Mouse (Mus musculus): ENCODE results near the gene Adipor1. TPM values are rescaled to one million over a fixed set of nuclear protein-coding genes. Genes with fewer than 3 reads are reported as not detected.

Adipor1 gene
- 111 and 249 TPM in 2 replicates for polyA plus RNA-seq (2012; ENCODE audit: low replicate concordance)

DNA sequence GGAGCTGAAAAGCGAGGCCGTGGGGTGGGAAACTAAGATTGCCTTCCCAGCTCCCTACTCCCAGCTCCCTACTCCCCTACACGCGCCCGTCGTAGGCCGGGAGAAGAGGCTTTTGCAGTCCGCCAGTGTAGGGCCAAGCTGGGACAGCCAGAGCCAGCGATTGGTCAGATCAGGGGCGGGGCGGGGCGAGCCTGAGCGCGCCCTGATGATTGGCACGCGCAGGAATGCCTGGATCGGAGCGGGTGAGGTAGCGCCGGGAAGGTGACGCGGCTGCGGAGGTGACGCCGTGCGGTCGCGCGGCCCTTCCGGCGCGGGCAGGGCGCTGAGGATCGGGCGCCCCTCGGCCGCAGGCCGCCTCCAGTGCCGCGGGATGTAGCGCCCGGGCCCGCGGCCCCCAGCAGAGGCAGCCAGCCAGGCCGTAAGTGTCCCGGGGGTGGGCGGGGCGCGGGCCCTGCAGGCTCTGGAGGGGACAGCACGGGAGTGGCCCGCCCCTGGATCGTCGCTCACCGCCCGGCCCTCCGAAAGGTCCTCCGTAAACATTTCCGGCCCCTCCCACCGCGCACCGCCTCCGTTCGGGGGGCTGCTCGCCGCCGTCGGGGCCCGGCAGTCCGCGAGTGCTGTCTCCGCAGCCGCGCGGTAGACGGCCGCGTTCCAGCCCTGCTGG is at the start of gene Adipor1:
TSS of gene Adipor1 (plus strand) at position 211 of the 664 bp plus-strand sequence.

DNA sequence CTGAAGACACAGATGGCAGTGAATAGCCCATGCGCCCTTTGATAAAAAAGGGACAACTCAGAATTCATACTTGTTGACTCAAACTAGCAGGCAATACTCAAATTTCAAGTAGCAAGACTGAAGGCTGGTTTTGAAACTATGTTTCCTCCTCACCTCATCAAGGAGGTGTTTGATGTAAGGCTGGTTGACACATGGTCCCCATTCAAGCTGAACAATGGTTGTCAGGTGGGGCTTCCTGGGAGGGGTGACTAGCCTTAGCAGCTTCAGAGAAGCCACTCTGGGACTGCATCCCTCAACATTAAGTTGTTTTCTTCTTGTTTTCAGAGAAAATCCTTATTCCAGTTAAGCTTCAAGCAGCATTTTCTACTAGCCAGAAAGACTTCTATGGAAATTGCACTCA is 29.5 kb upstream of the Adipor1 start, which contains the start of gene 4933406M09Rik:
TSS of gene 4933406M09Rik (plus strand) at position 275 of the 400 bp plus-strand sequence.

DNA sequence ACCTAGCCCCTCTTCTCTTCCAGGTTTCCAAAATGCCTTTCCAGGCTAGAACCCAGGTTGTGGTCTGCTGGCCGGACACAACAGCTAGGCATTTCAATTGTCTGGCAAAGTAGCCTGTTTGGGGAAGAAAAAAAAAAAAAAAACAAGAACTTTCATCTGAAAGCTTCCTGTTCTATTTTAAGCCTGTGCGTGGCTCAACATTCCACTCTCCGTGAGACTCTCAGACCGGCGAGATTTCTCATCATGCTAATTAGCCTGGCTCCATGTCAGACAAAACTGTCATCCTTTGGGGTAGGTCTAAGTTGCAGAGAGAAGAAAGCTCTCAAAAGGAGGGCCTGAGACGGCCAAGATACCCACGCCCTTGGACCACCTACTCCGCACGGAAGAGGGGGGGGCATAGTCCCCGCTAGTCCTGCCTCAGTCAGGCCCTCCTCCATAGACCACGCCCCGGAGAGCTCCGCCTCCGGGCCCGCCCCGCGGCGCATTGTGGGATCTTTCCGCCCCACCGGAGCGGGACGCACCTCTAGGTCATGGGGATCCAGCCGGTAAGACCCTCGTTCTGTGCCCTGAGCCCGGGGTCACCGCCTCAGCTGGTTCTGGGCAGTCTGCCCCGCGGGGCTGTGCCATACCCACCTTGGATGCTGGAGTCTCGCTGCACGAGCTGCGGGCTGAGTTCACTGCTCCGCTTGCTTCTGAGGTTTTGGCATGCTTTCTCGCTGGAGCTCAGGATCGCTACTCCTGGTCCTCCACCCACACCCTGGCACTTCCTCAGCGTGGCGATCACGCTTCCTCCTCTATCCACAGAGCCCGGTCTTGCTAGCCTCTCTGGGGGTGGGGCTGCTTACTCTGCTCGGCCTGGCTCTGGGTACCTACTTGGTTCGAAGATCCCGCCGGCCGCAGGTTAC is 9.4 kb upstream of the Adipor1 start, which contains the start of gene Cyb5r1:
TSS of gene Cyb5r1 (plus strand) at position 51 of the 905 bp plus-strand sequence.

DNA sequence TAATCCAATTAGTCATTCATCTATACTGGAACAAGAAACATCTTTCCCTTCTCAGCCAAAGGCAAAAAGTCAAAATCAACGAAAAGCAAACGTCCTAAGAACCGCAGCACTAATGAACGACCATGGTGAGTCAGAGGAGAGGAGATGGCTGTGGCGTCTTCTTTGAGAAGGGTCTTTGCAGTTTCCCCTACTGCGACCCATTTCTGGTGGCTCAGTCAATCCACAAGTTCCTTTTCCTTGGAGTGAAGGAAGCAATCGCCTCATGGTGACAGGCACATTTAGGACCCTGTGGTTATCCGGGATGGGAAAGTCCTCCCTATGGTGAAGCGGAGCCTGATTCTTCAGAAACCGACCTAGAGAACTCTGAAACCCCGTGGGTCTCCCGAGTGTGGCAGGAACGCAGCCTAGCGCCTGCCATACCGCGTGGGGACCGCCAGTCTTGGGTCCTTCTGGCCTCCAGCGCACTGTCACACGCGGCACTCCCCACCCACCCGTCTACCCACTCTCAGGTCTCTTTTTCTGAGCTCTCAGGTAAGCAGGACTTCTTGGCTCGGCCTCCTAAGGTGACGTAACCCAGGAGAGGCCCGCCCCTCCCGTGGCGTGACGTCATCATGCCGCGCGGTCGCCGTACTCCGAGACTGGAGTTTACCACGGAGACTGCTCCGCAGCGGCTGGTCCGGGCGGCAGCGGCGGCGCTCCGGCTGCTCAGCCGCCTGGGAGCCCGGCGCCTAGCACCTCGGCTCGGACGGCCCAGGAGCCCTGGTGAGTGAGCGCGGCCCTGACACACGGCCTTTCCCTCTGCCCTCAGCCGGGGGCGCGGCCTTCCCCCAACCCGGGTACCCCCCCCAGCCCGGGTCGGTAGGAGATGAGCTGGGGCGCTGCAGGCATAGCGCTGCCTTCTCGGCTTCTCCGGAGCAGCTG is 40.0 kb downstream of the Adipor1 start, which contains the start of gene Klhl12:
TSS of gene Klhl12 (plus strand) at position 628 of the 921 bp plus-strand sequence.

Other genes with a start within 250 kb of the Adipor1 start
- gene Chil1, start 233.2 kb upstream of the Adipor1 start, polyA plus RNA-seq (2012; ENCODE audit: low replicate concordance), result 1.4 and 4.1 TPM in 2 replicates
- 0.08 TPM in 1 of 2 replicates, not detected in the other for gene Mybph, start 221.9 kb upstream of the Adipor1 start, polyA plus RNA-seq (2012; ENCODE audit: low replicate concordance)
- not detected in 2 replicates for gene Adora1, start 179.9 kb upstream of the Adipor1 start, polyA plus RNA-seq (2012; ENCODE audit: low replicate concordance)
- not detected in 2 replicates for gene Myog, start 125.4 kb upstream of the Adipor1 start, polyA plus RNA-seq (2012; ENCODE audit: low replicate concordance)
- 40.3 and 96.5 TPM in 2 replicates for gene Ppfia4, start 82.5 kb upstream of the Adipor1 start, polyA plus RNA-seq (2012; ENCODE audit: low replicate concordance)
- gene Tmem183a, start 53.4 kb upstream of the Adipor1 start, polyA plus RNA-seq (2012; ENCODE audit: low replicate concordance), result 18.8 and 32.9 TPM in 2 replicates
- not detected in 2 replicates for gene 4933406M09Rik, start 29.4 kb upstream of the Adipor1 start, polyA plus RNA-seq (2012; ENCODE audit: low replicate concordance)
- gene Cyb5r1, start 9.8 kb upstream of the Adipor1 start, polyA plus RNA-seq (2012; ENCODE audit: low replicate concordance), result 29.4 and 30.2 TPM in 2 replicates
- 3.5 and 3.8 TPM in 2 replicates for gene Klhl12, start 40.2 kb downstream of the Adipor1 start, polyA plus RNA-seq (2012; ENCODE audit: low replicate concordance)
- 6.0 and 15.6 TPM in 2 replicates for gene Rabif, start 79.3 kb downstream of the Adipor1 start, polyA plus RNA-seq (2012; ENCODE audit: low replicate concordance)
- gene Mgat4e, start 134.3 kb downstream of the Adipor1 start, polyA plus RNA-seq (2012; ENCODE audit: low replicate concordance), result not detected in 2 replicates
- 6.7 and 20.9 TPM in 2 replicates for gene Kdm5b, start 144.8 kb downstream of the Adipor1 start, polyA plus RNA-seq (2012; ENCODE audit: low replicate concordance)
- 0.02 TPM in 1 of 2 replicates, not detected in the other for gene Syt2, start 231.3 kb downstream of the Adipor1 start, polyA plus RNA-seq (2012; ENCODE audit: low replicate concordance)

Data from hematopoietic multipotent progenitor cell, adult 10-12 weeks (in vitro differentiated cells).